14 mouse cellular contexts compared by ENCODE assay signal in genomic region chr6:113330547-113330946, GRCm38 (mm10). TPM values are rescaled to one million over a fixed set of nuclear protein-coding genes. Genes with fewer than 3 reads are reported as not detected.
DNase-seq lines count a peak whose midpoint lies in the region; ATAC-seq and TF ChIP-seq lines count a peak whose summit lies in the region.
"Had no signal": no experiment of that assay in that cellular context is flagged by ENCODE, and none has a peak within 500 bp of the region (broad histone marks: within the 10 kb centered on the region; RNA-seq: fewer than 3 reads in every experiment).

No protein-coding gene starts in this region.

- 0% methylated on average over 2 of the region's 2 CpGs for WGBS in macrophage (ENCODE audit: missing documents)
- 46% methylated on average over 2 of the region's 2 CpGs for WGBS in stomach, postnatal 0 days

- peak overlapping the region; percentile 21 for H3K27ac ChIP-seq in macrophage
- no peak overlapping the region for H3K27ac ChIP-seq in stomach, postnatal 0 days (replicated peaks)
- H3K27ac ChIP-seq: forebrain, embryonic 12.5 days; heart, embryonic 15.5 days had no signal

- TF ChIP-seq CTCF in stomach, postnatal 0 days (IDR thresholded peaks at IDR 0.05; ENCODE audit: low read depth): no peak

- no peaks in the 10 kb centered on the region for H3K27me3 ChIP-seq in stomach, postnatal 0 days (ENCODE audit: control insufficient read depth, insufficient read depth, low read length)
- H3K27me3 ChIP-seq: forebrain, embryonic 12.5 days; heart, embryonic 15.5 days had no signal

- H3K9me3 ChIP-seq in stomach, postnatal 0 days (ENCODE audit: control insufficient read depth, low read length): no peaks in the 10 kb centered on the region
- H3K9me3 ChIP-seq: forebrain, embryonic 12.5 days; heart, embryonic 15.5 days had no signal

- no peak for TF ChIP-seq EP300 in stomach, postnatal 0 days (optimal IDR thresholded peaks at IDR 0.05)

- H3K9ac ChIP-seq in stomach, postnatal 0 days (ENCODE audit: low read length): no peak overlapping the region
- H3K9ac ChIP-seq: forebrain, embryonic 12.5 days; heart, embryonic 15.5 days had no signal

- peaks cover 14% of the 10 kb centered on the region for H3K36me3 ChIP-seq in macrophage (ENCODE audit: inconsistent target)
- H3K36me3 ChIP-seq in stomach, postnatal 0 days (ENCODE audit: control insufficient read depth, insufficient read depth, low read length): peaks cover 3% of the 10 kb centered on the region

- no peak for ATAC-seq in stomach, postnatal 0 days (ENCODE audit: low FRiP score, low TSS enrichment)

- H3K4me1 ChIP-seq in stomach, postnatal 0 days (replicated peaks; ENCODE audit: control insufficient read depth, insufficient read depth): 0 out of 2 replicates have a peak, but pooled peaks cover 2% of the 10 kb centered on the region

- no peak overlapping the region for H3K4me3 ChIP-seq in macrophage (ENCODE audit: inconsistent target)
- H3K4me3 ChIP-seq in stomach, postnatal 0 days (ENCODE audit: low read depth, low read length): no peak overlapping the region
- H3K4me3 ChIP-seq: forebrain, embryonic 12.5 days; heart, embryonic 15.5 days had no signal

- peaks cover 16% of the 10 kb centered on the region; the same call in 1 of the 2 replicates for H3K79me2 ChIP-seq in macrophage (ENCODE audit: inconsistent target)

- DNase-seq in spleen, postnatal 36 days (ENCODE audit: low spot score in 2 of 2): peak; percentile 65 to 66
- no peak for DNase-seq in spleen, postnatal 14 days (ENCODE audit: low spot score in 2 of 2)
- DNase-seq in MEL-GATA-1-ER (ENCODE audit: extremely low read depth, low read depth): peak; percentile 80
- peak; percentile 38 for DNase-seq in thymus, postnatal 25 days
- no peak for DNase-seq in ovary, postnatal 36 days (ENCODE audit: low spot score)
- no peak for DNase-seq in stomach, postnatal 0 days (ENCODE audit: low spot score)
- DNase-seq in cerebellum, adult 9-10 months: no peak
- DNase-seq: adrenal gland, postnatal 10 days; cerebellum, adult 11 months; gastrocnemius, postnatal 25 days; kidney, postnatal 14 days had no signal

- no peak overlapping the region for H3K4me2 ChIP-seq in stomach, postnatal 0 days (replicated peaks; ENCODE audit: low read depth)
- H3K4me2 ChIP-seq: forebrain, embryonic 12.5 days; heart, embryonic 15.5 days had no signal

RNA-seq across cellular contexts. Expression of gene Ogg1, which starts 3.8 kb away (rescaled TPM):
- 10 to 100 TPM in 11 of 26 experiments, 1 to 10 TPM in 15; 1.3 to 17.8 (median 7.8) TPM for total RNA-seq in macrophage (2018; cell fraction: chromatin; rRNA removed)
- total RNA-seq in macrophage (2018; cell fraction: cytosol; rRNA removed): 10 to 100 TPM in 5 of 26 experiments, 1 to 10 TPM in 21; 4.6 to 13.7 (median 8.1) TPM
- 10 to 100 TPM in 9 of 26 experiments, 1 to 10 TPM in 16, under 1 TPM in 1; 0.99 to 21.8 (median 8.4) TPM for total RNA-seq in macrophage (2018; cell fraction: nucleus; rRNA removed)
- 5.2 to 11.7 TPM (median 7.6 TPM) in 3 replicates for polyA plus RNA-seq in macrophage (2018)
- 6.8 and 7.8 TPM in 2 replicates for polyA plus RNA-seq in stomach, postnatal 0 days (2015; fragmentation: Nextera tagmentation; extraction: Ambion mirVana)

RNA-seq across cellular contexts. Expression of gene Camk1, which starts 13.2 kb away (rescaled TPM):
- total RNA-seq in macrophage (2018; cell fraction: chromatin; rRNA removed): 100 to 1,000 TPM in 14 of 26 experiments, 10 to 100 TPM in 12; 24.4 to 393 (median 134) TPM
- 100 to 1,000 TPM; 131 to 215 (median 167) TPM for total RNA-seq in macrophage (2018; cell fraction: cytosol; rRNA removed)
- 100 to 1,000 TPM in 12 of 26 experiments, 10 to 100 TPM in 14; 26.9 to 294 (median 90.3) TPM for total RNA-seq in macrophage (2018; cell fraction: nucleus; rRNA removed)
- 148 to 193 TPM (median 166 TPM) in 3 replicates for polyA plus RNA-seq in macrophage (2018)
- 52.7 and 52.9 TPM in 2 replicates for polyA plus RNA-seq in stomach, postnatal 0 days (2015; fragmentation: Nextera tagmentation; extraction: Ambion mirVana)

RNA-seq across cellular contexts. Expression of gene Brpf1, which starts 23.6 kb away (rescaled TPM):
- total RNA-seq in macrophage (2018; cell fraction: chromatin; rRNA removed): 100 to 1,000 TPM in 25 of 26 experiments, 10 to 100 TPM in 1; 91.5 to 212 (median 144) TPM
- total RNA-seq in macrophage (2018; cell fraction: cytosol; rRNA removed): 10 to 100 TPM; 20.1 to 41.2 (median 30.0) TPM
- 100 to 1,000 TPM in 15 of 26 experiments, 10 to 100 TPM in 11; 73.9 to 156 (median 103) TPM for total RNA-seq in macrophage (2018; cell fraction: nucleus; rRNA removed)
- polyA plus RNA-seq in macrophage (2018): 24.0 to 33.8 TPM (median 28.7 TPM) in 3 replicates
- 6.5 and 6.6 TPM in 2 replicates for polyA plus RNA-seq in stomach, postnatal 0 days (2015; fragmentation: Nextera tagmentation; extraction: Ambion mirVana)

RNA-seq across cellular contexts. Expression of gene Tada3, which starts 47.1 kb away (rescaled TPM):
- total RNA-seq in macrophage (2018; cell fraction: chromatin; rRNA removed): 10 to 100 TPM; 14.3 to 50.8 (median 34.2) TPM
- total RNA-seq in macrophage (2018; cell fraction: cytosol; rRNA removed): 10 to 100 TPM; 17.4 to 33.0 (median 29.1) TPM
- total RNA-seq in macrophage (2018; cell fraction: nucleus; rRNA removed): 10 to 100 TPM; 18.4 to 41.1 (median 30.7) TPM
- polyA plus RNA-seq in macrophage (2018): 21.8 to 25.0 TPM (median 22.9 TPM) in 3 replicates
- 21.3 and 23.8 TPM in 2 replicates for polyA plus RNA-seq in stomach, postnatal 0 days (2015; fragmentation: Nextera tagmentation; extraction: Ambion mirVana)

RNA-seq across cellular contexts. Expression of gene Arpc4, which starts 47.4 kb away (rescaled TPM):
- total RNA-seq in macrophage (2018; cell fraction: chromatin; rRNA removed): 100 to 1,000 TPM in 7 of 26 experiments, 10 to 100 TPM in 19; 24.8 to 127 (median 81.4) TPM
- total RNA-seq in macrophage (2018; cell fraction: cytosol; rRNA removed): 100 to 1,000 TPM; 310 to 469 (median 363) TPM
- total RNA-seq in macrophage (2018; cell fraction: nucleus; rRNA removed): 100 to 1,000 TPM in 24 of 26 experiments, 10 to 100 TPM in 2; 66.0 to 230 (median 143) TPM
- polyA plus RNA-seq in macrophage (2018): 315 to 508 TPM (median 391 TPM) in 3 replicates
- polyA plus RNA-seq in stomach, postnatal 0 days (2015; fragmentation: Nextera tagmentation; extraction: Ambion mirVana): 314 and 317 TPM in 2 replicates

Comparison
In these comparisons a context has a peak if more than half of its experiments do, and no peak if none do; other contexts are left out.
1. DNase-seq: peak in spleen, postnatal 36 days (2 of 2), MEL-GATA-1-ER (single experiment) and thymus, postnatal 25 days (single experiment); none in spleen, postnatal 14 days (0 of 2), ovary, postnatal 36 days (single experiment), stomach, postnatal 0 days (single experiment) and cerebellum, adult 9-10 months (single experiment).